Mouse (Mus musculus): ENCODE measurements around the gene Vamp5.

The Vamp5 gene

DNA sequence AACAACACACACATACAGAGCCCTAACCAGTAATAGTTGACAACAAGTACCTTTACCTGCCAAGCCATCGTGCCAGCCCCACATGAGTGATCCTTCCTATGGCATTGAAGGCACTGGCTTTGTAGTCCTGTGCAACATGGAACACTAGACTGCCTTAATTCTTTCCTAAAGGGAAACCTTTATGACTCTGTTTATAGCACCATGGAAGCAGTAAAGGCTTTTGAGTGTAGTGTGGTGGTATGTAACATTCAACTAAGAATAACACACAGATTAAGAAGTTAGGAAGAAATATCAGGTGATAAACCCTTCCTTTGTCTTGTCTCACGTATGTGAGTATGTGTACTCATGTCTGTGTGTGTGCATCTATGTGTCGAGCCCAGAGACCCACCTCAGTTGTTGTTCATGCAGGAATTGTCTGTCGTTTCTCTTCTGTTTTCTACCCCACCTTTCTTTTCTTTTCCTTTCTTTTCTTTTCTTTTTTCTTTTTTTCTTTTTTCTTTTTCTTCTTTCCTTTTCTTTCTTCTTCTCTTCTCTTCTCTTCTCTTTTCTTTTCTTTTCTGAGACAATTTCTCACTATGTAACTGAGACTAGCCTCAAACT is 13.3 kb downstream of the Vamp5 start, which contains the start of gene Rnf181:
Gene Rnf181, minus strand, starts transcription at position 113 of the 600 bp plus-strand sequence.
- DNase-seq (ENCODE audit: low spot score) = no peak

DNA sequence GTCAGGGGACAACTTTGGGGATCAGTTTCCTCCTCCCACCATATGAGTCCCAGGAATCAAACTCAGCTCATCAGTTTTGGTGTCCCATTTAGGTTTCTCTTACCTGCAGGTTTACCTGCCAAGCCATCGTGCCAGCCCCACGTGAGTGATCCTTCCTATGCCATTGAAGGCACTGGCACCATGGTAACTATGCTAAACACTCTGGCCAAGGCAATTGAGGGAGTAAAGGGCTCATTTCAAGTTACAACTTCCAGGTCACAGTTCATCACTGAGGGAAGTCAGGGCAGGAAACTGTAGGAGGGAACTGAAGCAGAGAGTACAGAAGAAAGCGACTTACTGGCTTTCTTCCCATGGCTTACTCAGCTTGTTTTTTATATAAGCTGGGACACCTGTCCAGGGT is 14.0 kb downstream of the Vamp5 start:
- no peak for DNase-seq (ENCODE audit: low spot score)

DNA sequence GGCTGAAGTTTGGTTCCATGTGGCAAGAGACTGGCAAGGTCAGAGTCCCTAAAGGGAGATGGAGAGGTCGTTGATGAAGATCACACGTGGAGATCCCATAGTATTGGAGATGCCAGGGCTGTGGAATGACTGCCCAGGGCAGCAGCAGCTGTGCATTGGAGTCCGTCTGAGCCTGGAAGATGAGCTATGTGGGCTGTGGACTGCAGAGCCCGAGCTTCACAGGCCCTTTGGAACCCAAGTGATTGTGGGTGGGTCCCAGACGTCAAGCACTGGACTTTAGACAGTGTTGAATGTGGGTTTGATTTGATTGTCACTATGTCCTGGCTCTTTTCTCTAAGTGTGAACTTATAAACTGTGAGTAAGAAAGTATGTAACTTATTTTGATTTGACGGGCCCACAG is 15.3 kb downstream of the Vamp5 start:
- DNase-seq (ENCODE audit: low spot score) = no peak

DNA sequence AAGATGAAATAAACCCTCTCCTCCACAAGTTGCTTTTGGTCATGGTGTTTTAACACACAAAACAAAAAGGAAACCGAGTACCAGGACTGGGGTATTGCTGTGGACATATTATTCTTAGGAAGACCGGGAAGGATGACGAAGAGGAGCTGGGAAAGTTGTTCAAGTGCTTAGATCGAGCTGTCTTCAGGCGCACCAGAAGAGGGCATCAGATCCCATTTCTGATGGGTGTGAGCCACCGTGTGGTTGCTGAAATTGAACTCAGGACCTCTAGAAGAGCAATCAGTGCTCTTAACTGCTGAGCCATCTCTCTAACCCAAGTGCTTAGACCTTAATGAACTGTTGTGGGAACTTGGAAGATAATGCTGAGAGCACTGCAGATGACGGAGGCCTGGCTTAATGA is 16.3 kb downstream of the Vamp5 start:
- no peak for DNase-seq (ENCODE audit: low spot score)

DNA sequence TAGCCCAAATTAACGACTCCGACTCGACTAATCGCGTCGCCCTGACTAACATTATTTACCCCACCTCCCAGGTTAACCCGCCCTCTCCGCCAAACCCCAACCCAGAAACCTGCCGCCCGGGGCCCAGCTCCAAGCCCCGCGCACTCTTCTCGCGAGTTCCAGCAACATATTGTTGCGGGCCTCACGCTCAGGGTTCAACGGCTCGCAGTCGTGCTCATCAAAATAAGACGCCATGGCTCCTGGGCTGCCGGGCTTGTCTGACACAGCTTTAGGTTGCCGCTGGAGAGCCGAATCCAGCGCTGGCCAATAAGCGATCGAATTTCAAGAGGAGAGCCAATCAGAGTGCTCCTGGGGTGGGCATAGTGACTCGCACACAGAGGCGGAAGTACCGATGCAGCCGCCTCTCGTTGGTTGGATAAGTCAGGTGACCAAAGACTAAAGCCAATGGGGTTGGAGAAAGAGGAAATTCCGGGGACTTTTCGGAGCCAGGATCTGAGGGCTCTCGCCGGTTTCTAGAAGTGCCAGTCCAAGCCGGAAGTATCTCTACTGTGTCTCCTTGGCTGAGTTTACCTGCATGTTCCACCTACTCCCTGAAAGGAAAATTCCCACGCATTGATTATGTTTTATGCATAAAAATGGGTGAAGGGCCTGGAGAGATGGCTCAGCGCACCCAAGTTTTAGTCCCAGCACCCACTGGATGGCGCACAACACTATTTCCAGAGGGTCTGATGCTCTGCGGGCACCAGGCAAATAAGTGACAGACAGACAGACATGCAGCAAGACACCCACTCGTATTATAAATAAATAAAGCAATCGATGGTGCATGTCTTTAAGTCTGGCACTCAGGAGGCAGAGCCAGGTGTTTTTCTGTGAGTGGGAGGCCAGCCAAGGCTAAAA is 17.9 kb downstream of the Vamp5 start:
- peak; percentile 90 for DNase-seq (ENCODE audit: low spot score)

DNA sequence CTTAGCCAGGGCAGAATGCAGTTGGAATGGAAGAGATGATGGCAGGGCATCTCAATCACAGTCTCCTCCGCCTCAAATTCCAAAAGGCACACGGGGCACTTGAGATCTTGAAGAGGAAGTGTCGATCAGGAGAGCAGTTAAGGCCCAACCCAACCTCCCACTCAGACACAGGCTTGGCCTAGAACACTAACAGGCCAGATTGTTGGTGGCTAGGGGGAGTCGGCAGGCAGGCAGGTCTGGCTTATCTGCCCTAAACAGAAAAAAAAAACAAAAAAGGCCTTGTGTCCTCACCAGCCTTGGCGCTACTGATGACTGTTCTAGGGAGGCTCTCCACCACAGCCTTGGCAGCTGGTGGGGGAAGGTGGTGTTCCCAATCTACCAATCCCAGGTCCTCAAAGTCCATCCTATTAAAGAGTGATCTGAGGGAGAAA is 19.1 kb downstream of the Vamp5 start:
- no peak for DNase-seq (ENCODE audit: low spot score)

DNA sequence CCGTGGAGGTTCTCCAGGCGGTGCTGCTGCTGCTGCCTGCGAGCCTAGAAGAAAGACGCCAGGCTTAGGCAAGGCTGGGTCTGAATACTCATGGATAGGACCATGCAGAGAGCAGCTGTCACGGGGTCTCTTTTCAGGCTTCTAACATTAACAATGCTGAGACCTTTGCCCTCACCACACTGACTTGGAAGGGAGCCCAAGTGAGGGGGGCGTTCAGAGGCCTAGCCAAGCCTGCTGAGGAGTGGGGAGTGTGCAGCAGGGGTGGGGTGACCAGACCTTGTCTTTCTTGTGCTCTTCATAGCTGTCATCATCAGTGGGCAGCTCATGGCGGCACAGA is 19.7 kb downstream of the Vamp5 start:
- no peak for DNase-seq (ENCODE audit: low spot score)

DNA sequence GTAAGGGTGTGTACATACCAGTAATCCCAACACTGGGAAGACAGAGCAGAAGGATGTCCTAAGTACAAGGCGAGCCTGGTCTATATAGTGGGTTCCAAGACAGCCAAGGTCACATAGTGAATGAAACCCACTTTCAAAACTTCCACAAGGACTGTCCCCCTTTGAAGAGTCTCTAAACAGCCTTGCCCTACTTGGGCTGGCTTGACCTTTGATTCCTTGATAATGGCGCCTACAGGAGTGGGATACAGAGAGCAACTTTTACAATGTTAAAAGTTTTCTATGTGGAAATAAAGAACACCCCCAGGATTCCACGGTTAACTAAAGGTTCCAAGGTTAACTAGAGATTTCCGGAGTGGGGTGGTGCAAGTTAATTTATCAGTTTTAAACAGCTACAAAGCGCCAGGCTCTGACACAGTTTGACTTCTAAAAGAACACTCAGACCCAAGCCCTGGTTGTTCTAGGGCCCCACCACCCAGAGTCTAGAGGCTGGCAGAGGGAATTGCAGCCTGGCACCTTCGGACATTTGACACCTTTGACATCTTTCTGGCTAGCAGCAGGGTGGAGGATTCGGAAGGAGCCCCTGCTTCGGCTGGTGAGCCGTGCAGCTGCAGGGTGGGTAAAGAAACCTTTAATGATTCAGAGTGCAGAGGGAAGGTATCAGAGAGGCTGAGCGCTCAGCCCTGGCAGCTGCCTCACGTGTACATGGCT is 20.2 kb downstream of the Vamp5 start:
- DNase-seq (ENCODE audit: low spot score) = no peak

DNA sequence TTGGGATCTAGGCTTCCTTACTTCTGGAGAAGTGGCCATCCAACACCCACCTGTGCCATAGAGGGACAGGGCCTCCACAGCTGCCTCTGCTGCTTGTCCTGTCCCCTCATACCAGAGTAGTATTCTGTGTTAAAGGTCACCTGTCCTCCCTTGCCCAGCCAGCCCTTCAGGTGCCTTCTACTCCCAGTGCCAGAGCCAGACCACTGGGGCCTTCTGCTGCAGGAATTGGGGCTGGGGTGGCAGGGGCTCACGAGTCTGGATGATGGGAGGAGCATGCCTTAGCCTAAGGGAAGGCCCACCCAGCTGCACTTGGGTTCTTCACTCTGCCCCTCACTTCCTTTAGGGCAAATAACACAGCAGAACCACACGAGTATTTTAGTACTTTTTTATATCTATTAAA is 20.9 kb downstream of the Vamp5 start:
- no peak for DNase-seq (ENCODE audit: low spot score)

DNA sequence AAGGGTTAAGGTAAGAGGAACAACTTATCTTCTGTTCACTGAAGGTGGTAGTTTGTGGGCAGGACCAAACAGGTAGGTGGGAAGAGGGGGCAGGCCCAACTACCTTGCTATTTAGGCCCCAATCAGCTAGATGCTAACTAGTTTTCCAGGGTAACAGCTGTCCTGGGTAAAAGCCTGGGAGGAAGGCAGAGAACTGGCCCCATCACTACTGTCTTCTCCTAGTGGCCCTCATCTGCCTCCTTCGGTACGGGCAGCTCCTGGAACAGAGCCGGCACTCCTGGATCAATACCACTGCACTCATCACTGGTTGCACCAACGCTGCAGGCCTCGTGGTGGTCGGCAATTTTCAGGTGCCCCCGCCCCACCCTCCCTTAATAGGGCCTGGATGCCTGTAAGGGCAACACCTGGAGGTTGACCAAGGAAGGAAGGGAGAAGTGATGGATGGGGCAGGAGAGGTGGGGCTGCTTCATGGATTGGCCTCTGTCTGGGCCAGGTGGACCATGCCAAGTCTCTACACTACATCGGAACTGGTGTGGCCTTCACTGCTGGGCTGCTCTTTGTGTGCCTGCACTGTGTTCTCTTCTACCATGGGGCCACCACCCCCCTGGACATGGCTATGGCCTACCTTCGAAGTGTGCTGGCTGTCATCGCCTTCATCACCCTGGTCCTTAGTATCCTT is 22.0 kb downstream of the Vamp5 start:
- DNase-seq (ENCODE audit: low spot score) = no peak

DNA sequence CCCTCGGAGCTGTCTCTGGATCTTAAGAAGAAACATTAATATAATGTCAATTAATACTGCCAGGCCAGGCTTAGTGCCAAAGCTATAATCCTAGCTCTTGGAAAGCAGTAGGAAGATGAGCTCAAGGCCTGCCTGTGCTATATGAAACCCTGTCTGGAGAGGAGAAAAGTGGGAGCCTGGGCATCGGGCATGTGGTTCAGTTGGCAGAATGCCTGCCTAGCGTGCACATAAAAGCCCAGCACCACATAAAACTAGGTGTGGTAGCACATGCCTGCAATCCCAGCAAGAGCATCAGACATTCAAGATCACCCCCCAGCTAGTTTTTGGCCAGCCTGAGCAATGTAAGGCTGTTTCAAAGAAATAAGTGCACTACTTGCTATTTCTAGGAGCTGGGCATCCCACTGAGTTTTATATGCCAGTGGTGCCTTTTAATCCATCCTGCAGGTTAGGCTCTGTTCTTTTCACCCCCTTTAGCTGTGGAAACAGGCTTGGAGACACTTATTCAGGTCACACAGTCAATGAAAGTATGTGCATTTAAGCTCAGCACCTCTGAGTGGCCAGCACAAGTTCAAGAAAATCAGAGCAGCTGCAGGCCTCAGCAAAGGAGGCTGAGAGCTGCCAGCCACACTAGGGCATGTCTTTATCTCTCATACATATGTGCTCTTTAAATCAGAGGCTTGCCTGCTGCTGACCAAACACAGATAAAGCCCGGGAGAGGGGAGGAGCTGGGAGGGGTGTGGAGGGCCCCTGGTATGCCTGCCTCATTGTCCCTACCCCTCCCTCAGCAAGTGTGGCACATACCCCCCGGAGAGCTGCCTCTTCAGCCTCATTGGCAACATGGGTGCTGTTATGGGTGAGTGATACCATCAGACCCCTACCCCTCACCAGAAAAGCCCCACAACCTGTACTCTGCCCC is 22.8 kb downstream of the Vamp5 start:
- no peak for DNase-seq (ENCODE audit: low spot score)

DNA sequence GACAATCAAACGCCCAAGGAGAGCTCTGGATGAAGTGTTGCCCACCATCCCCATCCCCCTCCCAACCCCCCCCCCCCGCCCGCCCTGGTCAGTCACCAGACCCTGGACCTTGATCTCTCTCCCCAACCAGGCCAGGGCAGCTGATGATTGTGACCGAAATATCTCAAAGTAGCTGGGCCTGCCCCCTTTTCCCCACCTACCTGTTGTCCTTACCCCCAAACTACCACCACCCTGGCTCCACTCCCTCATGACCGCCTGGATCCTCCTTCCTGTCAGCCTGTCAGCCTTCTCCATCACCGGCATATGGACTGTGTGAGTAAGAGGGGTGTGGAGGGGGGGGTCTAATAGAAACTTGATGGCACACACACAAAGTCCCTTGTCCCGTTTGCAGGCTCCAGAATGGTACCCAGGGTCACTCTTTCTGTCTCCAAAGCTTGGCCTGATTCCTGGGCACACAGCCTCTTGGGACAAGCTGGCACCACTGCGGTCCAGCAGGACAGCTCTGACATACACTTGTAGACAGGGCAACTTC is 24.2 kb downstream of the Vamp5 start:
- DNase-seq (ENCODE audit: low spot score) = no peak

DNA sequence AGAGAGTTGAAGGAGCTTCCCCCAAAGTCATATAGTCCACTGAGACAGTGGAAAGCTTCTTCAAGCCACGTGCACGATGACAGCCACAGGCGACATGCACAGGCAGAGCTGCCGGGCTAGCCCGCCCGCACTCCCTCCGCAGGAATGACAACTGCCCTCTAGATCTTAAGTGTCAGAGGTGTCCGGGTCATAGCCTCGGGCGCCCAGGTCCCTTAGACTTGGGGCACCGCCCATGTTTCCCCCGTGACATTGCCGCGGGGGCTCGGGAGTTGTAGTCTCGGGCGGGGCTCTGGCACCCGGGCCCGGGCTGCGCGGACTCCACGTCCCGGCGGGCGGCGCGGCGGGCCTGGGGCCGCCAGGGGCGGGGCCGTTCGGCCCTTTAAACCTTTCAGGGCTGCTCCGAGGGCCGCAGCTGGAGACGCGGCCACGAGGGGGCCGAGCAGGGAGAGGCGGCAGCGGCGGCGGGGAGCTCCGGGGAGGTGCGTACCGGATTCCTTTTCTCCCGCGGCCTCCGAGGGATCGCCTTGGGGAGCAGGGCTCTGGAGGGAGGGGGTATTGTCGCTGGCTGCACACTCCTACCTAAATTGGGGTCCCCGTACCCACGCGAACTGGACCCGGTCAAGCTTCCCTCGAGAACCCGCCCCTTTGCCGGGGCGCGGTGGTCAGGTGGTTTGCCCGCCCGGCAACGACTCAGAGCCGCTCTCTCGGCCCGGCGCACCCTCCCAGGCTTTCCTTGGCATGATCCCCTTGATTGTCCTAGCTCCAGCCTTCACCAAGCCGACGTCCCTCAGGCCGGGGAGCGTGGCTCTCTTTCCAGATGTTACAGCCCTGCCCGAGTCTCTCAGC is 25.0 kb downstream of the Vamp5 start, which contains the start of gene Tmem150a:
Gene Tmem150a, plus strand, starts transcription at position 382 of the 846 bp plus-strand sequence.
- DNase-seq (ENCODE audit: low spot score) = peak; percentile 85

DNA sequence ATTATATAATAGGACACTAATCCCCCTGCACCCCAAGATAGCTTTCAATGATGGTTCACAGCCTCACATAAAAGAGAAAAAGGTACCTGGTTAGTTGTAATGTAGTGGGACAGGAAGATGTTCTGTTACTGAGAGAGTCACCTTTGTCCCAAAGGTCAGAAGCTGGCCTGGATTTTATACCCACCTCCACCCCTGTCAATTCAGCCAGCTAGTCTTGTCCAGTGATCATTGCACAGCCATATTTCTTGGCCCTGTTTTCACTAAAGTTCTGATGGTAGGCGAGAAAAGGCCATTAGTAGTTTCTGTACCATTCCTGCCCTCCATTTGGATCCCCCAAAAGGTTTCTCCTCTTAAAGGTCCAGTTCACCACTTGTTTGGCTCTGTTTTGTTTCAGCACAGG is 26.2 kb downstream of the Vamp5 start:
- no peak for DNase-seq (ENCODE audit: low spot score)

DNA sequence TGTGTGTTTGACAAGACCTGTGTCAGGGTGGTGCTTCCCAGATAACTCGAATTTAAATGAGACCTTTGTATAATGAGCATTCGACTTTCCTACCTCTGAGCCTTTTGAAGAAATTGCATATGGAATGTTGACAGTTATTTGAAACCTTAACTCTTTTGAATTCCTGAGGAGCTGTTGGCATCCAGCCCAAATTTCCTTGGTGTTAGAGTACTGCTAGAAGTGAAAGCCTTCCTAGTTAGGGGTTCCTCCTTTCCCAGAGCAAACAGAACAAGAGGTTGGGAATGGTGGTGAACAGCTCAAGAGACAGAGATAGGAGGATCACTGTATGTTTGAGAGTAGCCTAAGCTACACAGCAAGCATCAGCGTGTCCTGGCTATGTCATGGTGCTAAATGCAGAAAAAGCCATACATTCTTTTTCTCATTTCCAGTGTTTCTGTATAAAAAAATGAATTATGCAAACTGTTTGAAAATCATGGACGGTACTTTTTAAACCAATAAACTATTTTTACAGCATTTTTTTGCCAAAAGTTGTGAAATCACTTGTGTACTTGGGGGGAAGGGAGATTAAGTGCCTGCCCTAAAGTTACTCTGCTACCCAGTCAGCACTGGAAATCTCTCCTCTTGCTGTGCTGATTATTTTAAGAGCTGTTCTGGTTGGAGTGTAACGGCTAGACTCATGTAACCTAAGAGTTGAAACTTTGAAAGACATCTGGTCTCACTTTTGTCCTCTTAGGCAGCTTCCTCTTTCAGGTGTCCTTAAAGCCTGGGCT is 27.4 kb downstream of the Vamp5 start:
- no peak for DNase-seq (ENCODE audit: low spot score)

DNA sequence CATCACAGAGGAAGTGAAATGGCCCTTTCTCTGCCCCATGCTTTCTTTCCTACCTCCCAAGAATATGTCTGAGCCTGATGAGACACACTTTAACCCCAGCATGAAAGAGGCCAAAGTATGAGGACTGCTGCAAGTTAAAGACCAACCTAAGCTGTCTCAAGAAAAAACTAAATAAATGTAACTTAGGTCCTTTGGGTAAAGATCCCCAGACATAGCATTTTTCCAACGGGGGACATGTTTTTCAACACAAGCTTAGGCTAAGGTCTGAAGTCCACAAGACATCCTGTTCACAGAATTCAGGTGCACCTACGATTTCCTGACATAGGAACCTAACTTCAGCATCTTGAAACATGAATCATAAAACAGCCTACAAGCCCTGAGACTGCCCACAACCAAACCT is 30.1 kb downstream of the Vamp5 start:
- no peak for DNase-seq (ENCODE audit: low spot score)

DNA sequence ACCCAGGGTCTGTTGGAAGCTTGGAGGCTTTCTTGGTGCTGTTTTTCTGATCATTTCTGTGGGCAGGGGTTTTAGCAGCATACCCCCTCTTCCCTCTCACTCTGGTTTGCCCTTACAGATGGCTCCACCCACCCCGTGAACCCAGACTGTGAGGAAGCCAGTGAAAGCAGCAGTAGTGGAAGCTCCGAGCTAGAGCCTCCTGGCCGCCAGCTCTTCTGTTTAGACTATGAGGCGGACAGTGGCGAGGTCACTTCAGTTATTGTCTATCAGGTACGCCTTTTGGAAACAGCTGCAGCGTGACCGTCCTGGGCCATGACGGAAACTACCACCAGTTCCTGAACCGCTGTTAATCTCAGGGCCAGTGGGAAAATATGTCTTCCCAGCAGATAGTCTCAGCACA is 31.9 kb downstream of the Vamp5 start:
- peak; percentile 23 for DNase-seq (ENCODE audit: low spot score)

DNA sequence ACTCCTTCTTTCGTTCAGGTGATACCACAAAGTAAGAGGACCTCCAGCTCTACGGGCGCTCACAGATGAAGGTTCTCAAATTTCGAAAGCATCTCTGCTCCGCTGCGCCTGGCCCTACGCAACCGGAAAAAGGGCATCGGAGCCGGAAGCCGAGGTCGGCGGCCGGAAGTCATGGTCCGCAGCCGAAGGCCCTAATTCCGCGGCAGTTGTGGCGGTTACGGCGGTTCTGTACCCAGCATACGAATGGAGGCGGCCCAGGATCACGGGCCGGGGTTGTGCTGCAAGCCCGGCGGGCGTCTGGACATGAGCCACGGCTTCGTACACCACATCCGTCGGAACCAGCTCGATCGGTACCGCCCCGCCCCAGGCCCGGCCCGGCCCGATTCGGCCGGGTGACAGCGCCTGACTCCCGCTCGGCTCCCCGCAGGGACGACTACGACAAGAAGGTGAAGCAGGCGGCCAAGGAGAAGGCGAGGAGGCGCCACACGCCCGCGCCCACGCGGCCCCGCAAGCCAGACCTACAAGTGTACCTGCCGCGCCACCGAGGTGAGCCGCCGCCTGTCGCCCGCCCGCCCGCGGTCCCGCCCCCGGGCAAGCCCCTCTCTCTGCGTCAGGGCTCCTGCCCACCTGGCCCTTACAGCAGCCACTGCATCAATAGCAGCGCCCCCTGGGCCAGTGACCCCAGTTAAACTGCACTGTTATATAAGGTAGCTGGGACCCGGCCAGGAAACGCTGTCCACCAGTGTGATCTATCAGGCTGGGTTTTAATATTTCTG is 32.9 kb downstream of the Vamp5 start, which contains the start of gene 0610030E20Rik:
Gene 0610030E20Rik, plus strand, starts transcription at position 152 of the 776 bp plus-strand sequence.
- DNase-seq (ENCODE audit: low spot score) = peak; percentile 75
